Mouse (Mus musculus) intestine, embryonic 14.5 days (tissue): Measurements from ENCODE around the gene Psmd5. TPM values are rescaled to one million over a fixed set of nuclear protein-coding genes. Genes with fewer than 3 reads are reported as not detected.
"Not testable (repeated sequence)": the region's sequence is repeated elsewhere in the genome, so short reads cannot be mapped to it uniquely, and the experiment has no call there.

ENCODE experiments used
- ATAC-seq: fragments of 200-750 bp; cut with Nextera tagmentation; replicated peaks from 2 replicates; pipeline ENCODE4 v1.8.0; 2017; ENCODE audit warnings: low read depth, moderate number of reproducible peaks, moderate TSS enrichment, moderate library complexity; ENCODE audit not compliant: low FRiP score, low TSS enrichment
- DNase-seq: peaks from one replicate; pipeline ENCODE4 v3.0.0-alpha.2; 2018; ENCODE audit warnings: low spot score
- H3K27ac ChIP-seq: fragments of 300-500 bp; sonication (generic); 2 replicates; pipeline ENCODE4 v1.5.1; 2014; ENCODE audit warnings: low read depth, mild to moderate bottlenecking, control low read depth
- H3K27me3 ChIP-seq: fragments of 300-500 bp; sonication (generic); replicated peaks from 2 replicates; pipeline ENCODE4 v1.6.1; 2014; ENCODE audit warnings: low read length, control low read depth; ENCODE audit not compliant: control insufficient read depth, insufficient read depth
- H3K36me3 ChIP-seq: fragments of 300-500 bp; sonication (generic); 2 replicates; pipeline ENCODE4 v1.6.1; 2014; ENCODE audit warnings: low read length, control low read depth; ENCODE audit not compliant: control insufficient read depth, insufficient read depth
- H3K4me1 ChIP-seq: fragments of 300-500 bp; sonication (generic); replicated peaks from 2 replicates; pipeline ENCODE4 v1.6.1; 2014; ENCODE audit warnings: low read length, control low read depth, mixed read lengths; ENCODE audit not compliant: control insufficient read depth, insufficient read depth
- H3K4me2 ChIP-seq: fragments of 300-500 bp; sonication (generic); 2 replicates; pipeline ENCODE4 v1.6.1; 2014; ENCODE audit warnings: low read length
- H3K4me3 ChIP-seq: fragments of 300-500 bp; sonication (generic); 2 replicates; pipeline ENCODE4 v1.5.1; 2014; ENCODE audit warnings: low read depth, low read length, control low read depth, mixed read lengths
- H3K9ac ChIP-seq: fragments of 300-500 bp; sonication (generic); 2 replicates; pipeline ENCODE4 v1.6.1; 2014; ENCODE audit warnings: mild to moderate bottlenecking, low read length
- H3K9me3 ChIP-seq: fragments of 300-500 bp; sonication (generic); 2 replicates; pipeline ENCODE4 v1.6.1; 2016; ENCODE audit warnings: low read length, control low read depth; ENCODE audit not compliant: control insufficient read depth
- WGBS: fragments of 180-500 bp; shearing (Covaris S2); extraction: QIAGEN DNeasy Blood & Tissue Kit; methylation state at CpG from one replicate; pipeline ENCODE4 v1.1.7; 2014; 5-methylcytosine and 5-hydroxymethylcytosine counted together
- polyA plus RNA-seq: library from polyadenylated mRNA; unstranded; fragments of >200 nt; fragmentation: Nextera tagmentation; extraction: Ambion mirVana; gene quantifications from 2 replicates; pipeline ENCODE4 v1.2.1, GENCODE M21; 2014

Psmd5 gene
- polyA plus RNA-seq, 1 experiment from 2014 or later: 113 TPM

DNA sequence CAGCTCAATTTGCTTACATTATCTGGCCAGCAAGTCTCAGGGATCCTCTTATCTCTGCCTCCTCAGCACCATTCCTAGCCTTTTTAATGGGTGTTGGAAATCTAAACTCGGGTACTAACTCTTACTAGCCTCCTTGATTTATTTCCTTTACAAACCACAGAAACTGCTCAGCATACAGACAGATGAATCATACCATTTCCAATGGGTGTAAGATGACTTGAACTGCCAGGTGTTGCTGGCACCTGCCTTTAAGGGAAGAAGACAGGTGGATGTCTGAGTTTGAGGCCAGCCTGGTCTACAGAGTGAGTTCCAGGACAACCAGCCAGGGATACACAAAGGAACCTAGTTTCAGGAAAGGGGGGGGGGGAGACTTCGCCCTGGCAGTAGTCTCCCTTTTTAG lies 66.7 kb downstream of the Psmd5 start:
- Histone ChIP-seq H3K4me2 (no peak overlapping the region), H3K36me3 (peaks cover 66% of the 10 kb centered on the region), H3K9ac (no peak overlapping the region), H3K27me3 (no peaks in the 10 kb centered on the region), H3K27ac (no peak overlapping the region), H3K4me3 (no peak overlapping the region), H3K9me3 (no peaks in the 10 kb centered on the region), H3K4me1 (peaks cover 5% of the 10 kb centered on the region; the same call in 1 of the 2 replicates)
- DNase-seq (no peak), ATAC-seq (no peak)
- 76% methylated on average over 2 of the region's 2 CpGs for WGBS

GRCm38 (mm10) chr2:34805364-34805950 lies 69.3 kb downstream of the Psmd5 start:
- ATAC-seq: no peak
- 89% methylated on average over 10 of the region's 10 CpGs for WGBS

GRCm38 (mm10) chr2:34804815-34805214 lies 70.0 kb downstream of the Psmd5 start:
- no peak for DNase-seq
- H3K27me3 ChIP-seq: no peaks in the 10 kb centered on the region
- 87% methylated on average over 1 of the region's 1 CpGs for WGBS

More at GRCm38 (mm10) chr2:34805364-34805950, 69.3 kb downstream of the Psmd5 start:
- no peaks in the 10 kb centered on the region for H3K9me3 ChIP-seq
- H3K4me1 ChIP-seq: peaks cover 5% of the 10 kb centered on the region; the same call in 1 of the 2 replicates
- H3K4me2 ChIP-seq: no peak overlapping the region
- DNase-seq: no peak
- H3K27me3 ChIP-seq: no peaks in the 10 kb centered on the region
- peaks cover 40% of the 10 kb centered on the region for H3K36me3 ChIP-seq
- no peak overlapping the region for H3K9ac ChIP-seq
- no peak overlapping the region for H3K27ac ChIP-seq
- no peak overlapping the region for H3K4me3 ChIP-seq

GRCm38 (mm10) chr2:34804172-34804571 lies 70.6 kb downstream of the Psmd5 start:
- no peak overlapping the region for H3K4me3 ChIP-seq
- 92% methylated on average over 2 of the region's 2 CpGs for WGBS
- H3K4me2 ChIP-seq: no peak overlapping the region
- H3K36me3 ChIP-seq: peaks cover 34% of the 10 kb centered on the region
- DNase-seq: no peak
- no peaks in the 10 kb centered on the region for H3K27me3 ChIP-seq
- ATAC-seq: no peak
- 0 out of 2 replicates have a peak overlapping the region, but pooled peaks have one; percentile 7 for H3K9ac ChIP-seq
- H3K9me3 ChIP-seq: no peaks in the 10 kb centered on the region
- peaks cover 5% of the 10 kb centered on the region; the same call in 1 of the 2 replicates for H3K4me1 ChIP-seq
- no peak overlapping the region for H3K27ac ChIP-seq

More at GRCm38 (mm10) chr2:34804815-34805214, 70.0 kb downstream of the Psmd5 start:
- H3K9ac ChIP-seq: no peak overlapping the region
- no peak overlapping the region for H3K27ac ChIP-seq
- H3K9me3 ChIP-seq: no peaks in the 10 kb centered on the region
- H3K36me3 ChIP-seq: peaks cover 36% of the 10 kb centered on the region
- peaks cover 5% of the 10 kb centered on the region; the same call in 1 of the 2 replicates for H3K4me1 ChIP-seq
- H3K4me2 ChIP-seq: no peak overlapping the region
- no peak overlapping the region for H3K4me3 ChIP-seq
- no peak for ATAC-seq

- no peak overlapping the region for H3K27ac ChIP-seq
- H3K9me3 ChIP-seq: no peaks in the 10 kb centered on the region
- ATAC-seq: no peak
- 0 out of 2 replicates have a peak overlapping the region, but pooled peaks have one; percentile 7 for H3K9ac ChIP-seq
- peak overlapping the region; percentile 82 for H3K4me2 ChIP-seq
- peak overlapping the region; percentile 62 for H3K4me3 ChIP-seq
- WGBS: 72% methylated on average over 3 of the region's 3 CpGs
- H3K27me3 ChIP-seq: no peaks in the 10 kb centered on the region
- DNase-seq: no peak
- H3K4me1 ChIP-seq: peaks cover 9% of the 10 kb centered on the region; the same call in 1 of the 2 replicates
- H3K36me3 ChIP-seq: peaks cover 30% of the 10 kb centered on the region
These were observed 71.0 kb downstream of the Psmd5 start for GRCm38 (mm10) chr2:34803746-34804145.

DNA sequence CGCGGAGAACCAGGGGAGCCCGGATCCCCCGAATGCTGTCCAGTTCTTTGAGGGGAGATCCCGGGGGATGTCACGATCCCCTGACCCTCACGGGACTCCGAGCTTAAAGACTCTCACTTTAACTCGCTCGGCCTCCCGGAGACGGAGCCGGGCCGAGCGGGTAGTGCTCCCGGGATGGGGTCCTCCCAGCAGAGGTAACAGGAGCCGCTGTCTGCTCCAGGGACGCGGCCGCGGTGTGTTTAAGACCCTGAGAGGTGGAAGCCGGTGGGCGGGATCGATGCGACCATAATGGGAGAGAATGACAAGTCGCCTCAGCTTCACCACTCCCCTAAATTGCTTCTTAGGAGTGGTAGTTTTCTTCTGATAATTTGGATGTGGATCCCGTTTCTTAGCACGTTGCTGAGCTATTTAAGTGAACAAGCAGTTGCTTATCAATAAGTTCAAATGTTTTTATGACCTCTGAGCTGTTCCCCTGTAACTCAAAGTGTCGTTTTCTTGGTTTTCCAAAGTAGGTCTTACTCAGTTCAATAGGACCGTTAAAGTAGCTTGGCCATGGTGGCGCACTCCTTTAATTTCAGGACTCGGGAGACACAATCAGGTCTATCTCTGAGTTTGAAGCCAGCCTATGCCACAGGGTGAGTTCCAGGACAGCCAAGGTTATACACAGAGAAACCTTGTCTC lies 72.1 kb downstream of the Psmd5 start:
- H3K4me2 ChIP-seq: peak overlapping the region; percentile 82
- H3K36me3 ChIP-seq: peaks cover 21% of the 10 kb centered on the region
- not testable (repeated sequence) for H3K4me1 ChIP-seq, DNase-seq, H3K9me3 ChIP-seq, H3K27me3 ChIP-seq
- peak overlapping the region; percentile 62 for H3K4me3 ChIP-seq
- H3K9ac ChIP-seq: peak overlapping the region; percentile 82
- H3K27ac ChIP-seq: peak overlapping the region; percentile 84
- peak; percentile 40 for ATAC-seq
- WGBS: under 1% methylated on average over 20 of the region's 32 CpGs

GRCm38 (mm10) chr2:34801516-34802482 lies 73.0 kb downstream of the Psmd5 start:
- Histone ChIP-seq H3K27me3 (no peaks in the 10 kb centered on the region), H3K36me3 (peaks cover 20% of the 10 kb centered on the region; the same call in 1 of the 2 replicates), H3K4me1 (peaks cover 10% of the 10 kb centered on the region; the same call in 1 of the 2 replicates), H3K4me2 (peak overlapping the region; percentile 34; the same call in 1 of the 2 replicates), H3K4me3 (peak overlapping the region; percentile 62), H3K27ac (peak overlapping the region; percentile 84), H3K9me3 (no peaks in the 10 kb centered on the region), H3K9ac (peak overlapping the region; percentile 82)
- DNase-seq (peak; percentile 96), ATAC-seq (peak; percentile 95)
- WGBS: 7% methylated on average over 39 of the region's 39 CpGs

DNA sequence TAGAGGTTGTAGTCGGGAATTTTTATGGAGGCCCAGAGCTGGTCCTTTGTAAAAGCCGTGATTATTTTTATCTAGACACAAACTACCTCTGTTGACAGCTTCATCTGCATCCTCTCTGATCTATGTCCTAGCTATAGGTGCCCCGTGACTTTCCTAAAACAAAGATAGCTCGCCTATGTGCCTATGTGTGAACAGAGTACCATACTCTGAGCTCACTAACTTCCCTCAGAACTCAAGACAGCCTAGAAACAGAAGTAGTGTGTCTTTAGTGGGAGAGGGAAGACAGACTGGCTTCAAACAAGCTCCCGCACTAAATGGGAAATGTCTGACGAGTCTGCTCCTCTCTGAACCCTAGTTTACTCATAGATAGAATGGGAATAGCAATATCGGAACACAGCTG lies 74.4 kb downstream of the Psmd5 start:
- WGBS: 77% methylated on average over 7 of the region's 7 CpGs

More for the DNA sequence above, 74.4 kb downstream of the Psmd5 start:
- Histone ChIP-seq H3K4me3 (peak overlapping the region; percentile 69; the same call in 1 of the 2 replicates), H3K9ac (no peak overlapping the region), H3K4me1 (peaks cover 10% of the 10 kb centered on the region; the same call in 1 of the 2 replicates), H3K27ac (no peak overlapping the region), H3K27me3 (no peaks in the 10 kb centered on the region), H3K9me3 (no peaks in the 10 kb centered on the region), H3K36me3 (peaks cover 20% of the 10 kb centered on the region; the same call in 1 of the 2 replicates), H3K4me2 (peak overlapping the region; percentile 75)
- DNase-seq (no peak), ATAC-seq (no peak)
